Mouse (Mus musculus): ENCODE measurements around the gene Duox2.

Gene Duox2

DNA sequence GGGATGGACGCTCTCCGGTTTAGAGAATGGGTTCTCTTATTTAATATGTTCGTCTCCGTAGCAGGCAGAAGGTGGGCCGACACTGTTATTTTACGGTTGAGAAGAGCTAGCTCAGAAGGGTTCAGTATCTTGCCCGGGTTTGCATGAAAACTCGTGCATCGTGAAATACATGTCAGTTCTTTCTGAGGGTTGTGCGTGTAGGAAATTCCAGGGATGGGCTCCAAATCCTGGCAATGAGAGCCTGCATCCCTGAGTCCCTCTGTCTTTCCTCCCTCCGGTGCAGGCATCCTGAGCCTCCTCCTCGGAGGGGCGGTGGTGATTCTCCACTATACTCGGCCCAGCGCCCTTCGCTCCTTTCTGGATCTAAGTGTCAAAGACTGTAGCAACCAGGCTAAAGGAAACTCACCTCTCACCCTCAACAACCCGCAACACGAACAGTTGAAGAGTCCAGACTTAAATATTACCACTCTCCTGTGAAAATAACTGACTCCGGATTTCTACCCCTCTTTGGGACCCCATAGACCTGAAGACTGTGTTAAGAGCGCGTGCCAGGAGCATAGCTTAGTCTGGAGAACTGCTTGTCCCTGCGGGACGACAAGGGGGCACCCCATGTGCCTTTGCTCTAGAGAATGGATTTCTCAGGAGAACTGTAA lies 3.8 kb upstream of the Duox2 start:
- DNase-seq (ENCODE audit: low read depth, low spot score), result no peak

GRCm38 (mm10) chr2:122301081-122301920 lies 3.1 kb upstream of the Duox2 start:
- no peak for DNase-seq (ENCODE audit: low read depth, low spot score)

DNA sequence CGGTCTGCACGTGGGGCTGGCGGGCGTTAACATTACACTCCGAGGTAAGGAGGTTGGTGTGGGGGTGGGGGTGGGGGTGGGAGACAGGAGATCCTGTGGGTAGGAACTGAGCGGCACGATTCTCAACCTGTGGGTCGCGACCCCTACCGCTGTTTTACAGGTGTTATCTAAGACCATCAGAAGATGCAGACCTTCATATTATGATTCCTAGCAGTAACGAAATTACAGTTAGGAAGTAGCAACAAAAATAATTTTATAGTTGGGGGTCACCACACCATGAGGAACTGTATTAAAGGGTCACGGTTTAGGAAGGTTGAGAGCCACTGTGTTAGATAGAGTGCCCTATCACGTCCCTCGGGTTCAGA lies 2.4 kb upstream of the Duox2 start:
- DNase-seq (ENCODE audit: low read depth, low spot score), result no peak

- no peak for DNase-seq (ENCODE audit: low read depth, low spot score)
Measured at GRCm38 (mm10) chr2:122299911-122300655, 1.8 kb upstream of the Duox2 start.

GRCm38 (mm10) chr2:122298596-122299490 lies 594 bp upstream of the Duox2 start, which contains the start of gene Duoxa2:
Gene Duoxa2 (plus strand): TSS chr2:122298900.
- DNase-seq (ENCODE audit: low read depth, low spot score), result no peak

DNA sequence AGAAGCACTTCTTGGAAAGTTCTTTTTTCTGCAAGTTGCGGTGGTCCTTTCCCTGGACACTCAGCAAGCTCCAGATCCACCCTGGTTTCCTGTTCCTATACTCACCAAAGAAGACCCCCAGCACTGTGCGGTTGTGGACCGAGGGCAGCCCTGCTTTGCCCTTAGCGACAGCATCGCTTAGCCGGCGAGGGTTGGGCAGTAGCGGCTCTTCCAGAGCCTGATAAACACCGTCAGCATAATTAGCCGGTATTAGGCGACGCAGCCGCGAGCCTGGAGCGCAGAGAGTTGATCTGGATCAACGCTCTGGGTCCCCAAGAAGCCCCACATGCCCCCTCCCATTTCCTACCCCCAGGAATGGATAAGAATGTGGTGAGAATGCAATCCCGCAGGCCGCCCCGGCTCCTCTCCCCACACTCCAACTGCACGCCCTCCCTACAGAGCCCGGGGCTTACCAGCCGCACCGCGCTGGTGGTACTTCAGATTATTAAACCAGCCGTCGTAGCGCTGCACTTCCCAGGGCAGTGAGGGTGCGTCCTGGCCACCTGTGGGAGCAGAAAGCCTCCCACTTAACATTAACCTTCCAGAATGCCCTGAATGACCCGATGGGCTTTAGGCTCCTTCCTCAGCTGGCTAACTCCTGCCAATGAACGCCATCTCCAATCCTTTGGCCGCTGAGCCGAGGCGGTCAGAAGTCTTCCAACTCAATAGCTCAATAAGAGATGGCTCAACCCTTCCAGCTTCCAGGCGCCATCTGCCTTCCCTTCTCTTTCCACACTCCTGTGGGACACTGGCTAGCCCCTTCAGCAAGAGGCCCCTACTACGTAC lies 766 bp downstream of the Duox2 start:
- DNase-seq (ENCODE audit: low read depth, low spot score), result no peak

- no peak for DNase-seq (ENCODE audit: low read depth, low spot score)
Measured at GRCm38 (mm10) chr2:122294916-122295315, 3.3 kb downstream of the Duox2 start.

DNA sequence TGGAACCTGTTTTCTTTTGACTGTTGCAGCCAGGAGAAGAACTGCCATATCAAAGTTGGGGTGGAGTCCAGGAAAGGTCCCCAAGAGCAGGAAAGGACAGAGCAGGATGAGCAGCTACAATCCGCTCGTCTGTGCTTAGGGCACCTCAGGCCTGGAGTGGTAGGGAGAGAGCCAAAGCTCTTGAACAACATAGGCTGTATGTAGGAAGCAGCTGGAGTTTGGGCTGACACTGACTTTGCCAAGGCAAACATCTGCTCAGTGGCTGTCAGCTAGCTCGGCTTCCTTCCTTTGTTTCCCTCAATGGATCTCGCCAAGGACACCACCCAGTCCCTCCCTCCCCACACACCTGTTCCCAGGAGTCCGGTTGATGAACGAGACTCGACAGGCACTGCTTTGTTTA lies 12.1 kb downstream of the Duox2 start:
- DNase-seq (ENCODE audit: low read depth, low spot score), result no peak

DNA sequence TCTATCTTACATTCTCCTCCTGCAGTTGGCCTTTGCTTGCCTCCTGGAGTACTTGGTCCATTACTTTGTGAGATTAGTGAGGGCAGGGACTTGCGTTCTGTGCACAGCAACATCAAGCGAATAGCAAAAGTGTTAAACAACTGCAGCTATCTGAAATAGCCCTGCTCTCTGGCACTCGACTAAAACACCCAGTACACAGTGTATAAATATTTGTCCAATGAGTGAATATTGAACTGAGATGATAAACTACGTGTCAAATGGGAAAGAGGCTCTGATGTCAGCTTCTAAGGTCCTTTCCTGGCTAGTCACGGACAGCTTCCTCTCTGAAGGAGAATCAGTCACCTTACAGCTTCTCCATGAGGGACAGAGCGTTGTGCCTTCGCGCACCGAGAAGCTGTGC lies 14.2 kb downstream of the Duox2 start:
- DNase-seq (ENCODE audit: low read depth, low spot score), result no peak

- DNase-seq (ENCODE audit: low read depth, low spot score), result no peak
Measured at GRCm38 (mm10) chr2:122278769-122279168, 19.5 kb downstream of the Duox2 start.

DNA sequence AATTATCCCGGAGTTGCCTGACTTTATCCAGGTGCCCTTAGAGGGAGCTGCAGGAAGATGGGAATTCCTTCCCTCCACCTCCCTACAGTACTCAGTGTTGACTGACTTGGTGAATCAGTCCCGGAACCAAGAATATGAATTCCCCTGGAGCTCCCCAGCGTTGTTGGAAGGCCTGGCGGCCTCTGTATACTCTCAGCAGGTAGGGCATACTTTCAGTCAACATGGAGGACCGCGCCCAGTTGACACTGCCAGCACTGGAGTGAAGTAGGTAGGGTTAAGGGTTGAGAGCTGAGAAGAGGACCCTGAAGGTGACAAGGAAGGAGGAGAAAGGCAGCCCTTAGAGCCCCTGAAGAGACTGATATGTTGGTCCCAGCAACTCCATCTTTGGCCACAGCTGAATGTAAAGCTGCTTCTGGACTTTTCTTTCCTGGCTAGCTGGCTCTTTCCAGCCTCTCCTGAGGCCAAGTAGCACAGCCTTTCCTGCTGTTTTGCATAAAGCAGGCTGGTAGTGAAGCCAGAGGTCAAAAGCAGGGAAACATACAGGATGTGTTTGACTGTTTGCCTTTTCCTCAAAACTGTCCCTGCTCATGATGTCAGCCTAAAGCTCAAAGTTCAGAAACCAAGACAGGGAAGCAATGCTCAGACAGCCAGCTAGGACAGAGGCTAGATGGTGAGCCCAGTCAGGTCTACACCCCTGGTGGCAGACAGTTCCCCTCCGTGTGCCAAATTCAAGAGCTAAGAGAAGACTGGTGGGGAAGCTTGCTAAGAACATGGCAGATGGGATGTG lies 31.6 kb downstream of the Duox2 start:
- DNase-seq (ENCODE audit: low read depth, low spot score), result no peak

- DNase-seq (ENCODE audit: low read depth, low spot score), result no peak
Measured at GRCm38 (mm10) chr2:122264690-122265089, 33.6 kb downstream of the Duox2 start.

- no peak for DNase-seq (ENCODE audit: low read depth, low spot score)
Measured at GRCm38 (mm10) chr2:122260729-122261128, 37.5 kb downstream of the Duox2 start.

- no peak for DNase-seq (ENCODE audit: low read depth, low spot score)
Measured at GRCm38 (mm10) chr2:122255997-122256396, 42.3 kb downstream of the Duox2 start.

GRCm38 (mm10) chr2:122247786-122248185 lies 50.5 kb downstream of the Duox2 start:
- DNase-seq (ENCODE audit: low read depth, low spot score), result no peak

DNA sequence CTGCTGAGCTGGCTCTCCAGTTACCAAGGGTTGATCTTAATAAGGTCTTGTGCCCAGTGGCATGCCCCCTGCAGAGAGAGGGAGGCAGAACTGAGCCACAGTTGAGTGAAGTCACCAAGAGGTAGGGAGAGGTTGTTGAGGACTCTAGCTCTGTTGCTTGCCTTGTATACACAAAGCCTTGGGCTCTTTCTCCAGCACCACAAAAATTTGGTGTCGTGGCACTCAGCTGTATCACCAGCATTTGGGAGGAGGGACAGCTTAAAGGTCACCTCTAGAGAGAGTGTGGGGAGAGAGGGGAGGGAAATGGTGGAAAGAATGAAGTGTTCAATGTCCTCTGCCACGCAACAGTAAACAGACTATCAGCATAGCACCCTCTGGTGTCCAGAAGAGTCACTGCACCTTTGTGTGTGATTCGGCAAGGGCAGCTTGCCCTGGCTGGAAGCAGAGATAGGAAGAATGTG lies 54.5 kb downstream of the Duox2 start:
- DNase-seq (ENCODE audit: low read depth, low spot score), result no peak

DNA sequence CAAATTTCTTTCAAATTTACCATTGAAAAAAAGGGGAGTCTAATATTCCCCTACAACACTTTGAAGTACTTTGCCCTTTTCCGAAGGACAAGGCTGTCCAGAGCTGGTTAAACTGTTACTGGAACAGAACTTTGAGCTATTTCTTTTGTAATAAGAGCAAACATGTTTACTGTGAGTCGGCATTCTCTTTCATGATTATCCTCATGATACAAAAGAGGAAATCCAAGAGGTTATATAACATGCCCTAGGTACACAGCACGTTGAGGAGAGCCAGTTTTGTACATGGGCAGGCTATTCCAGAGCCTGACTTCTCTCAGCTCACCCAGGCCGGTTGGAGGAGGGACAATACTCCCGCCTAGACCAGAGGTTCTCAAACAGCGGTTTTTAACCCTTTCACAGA lies 56.3 kb downstream of the Duox2 start:
- no peak for DNase-seq (ENCODE audit: low read depth, low spot score)

GRCm38 (mm10) chr2:122241226-122241625 lies 57.0 kb downstream of the Duox2 start:
- no peak for DNase-seq (ENCODE audit: low read depth, low spot score)

GRCm38 (mm10) chr2:122240735-122241134 lies 57.5 kb downstream of the Duox2 start:
- no peak for DNase-seq (ENCODE audit: low read depth, low spot score)

Data from WW6 (cell line).